Mouse (Mus musculus) MEL (cell line): Measurements from ENCODE around the gene Alg1. TPM values are rescaled to one million over a fixed set of nuclear protein-coding genes. Genes with fewer than 3 reads are reported as not detected.

Experiments
- DNase-seq: peaks from one replicate; pipeline ENCODE4 v3.0.0; 2011; ENCODE audit warnings: low read depth, low spot score
- H3K27ac ChIP-seq: 2 replicates; pipeline ENCODE4 v1.5.1; 2012; ENCODE audit warnings: low read depth, mild to moderate bottlenecking, control low read depth, low read length, moderate library complexity; ENCODE audit not compliant: control insufficient read depth
- H3K27me3 ChIP-seq, 2 experiments: fragments of 150-350 bp in 1 of 2; sonication (generic) in 1 of 2; 2 replicates each; pipeline ENCODE4 v1.6.1; 2012; ENCODE audit warnings: low read length in 2 of 2, mild to moderate bottlenecking in 2 of 2, improper control_type of control experiment in 1 of 2, moderate library complexity in 1 of 2; ENCODE audit not compliant: insufficient read depth in 2 of 2, control insufficient read depth in 1 of 2
- H3K36me3 ChIP-seq, 2 experiments: 2 replicates each; pipeline ENCODE4 v1.6.1; 2012 to 2014; ENCODE audit warnings: low read length in 2 of 2, improper control_type of control experiment in 1 of 2, inconsistent platforms in 1 of 2, mild to moderate bottlenecking in 1 of 2; ENCODE audit not compliant: insufficient read depth in 2 of 2, control insufficient read depth in 1 of 2
- H3K4me1 ChIP-seq, 2 experiments: fragments of 150-350 bp in 1 of 2; sonication (generic) in 1 of 2; 2 replicates each; pipeline ENCODE4 v1.6.1; 2012; ENCODE audit warnings: low read length in 2 of 2, improper control_type of control experiment in 1 of 2, mild to moderate bottlenecking in 1 of 2; ENCODE audit not compliant: insufficient read depth in 2 of 2, control insufficient read depth in 1 of 2
- H3K4me3 ChIP-seq, 2 experiments: fragments of 150-350 bp in 1 of 2; sonication (generic) in 1 of 2; 2 replicates each; pipeline ENCODE4 v1.5.1; 2012; ENCODE audit warnings: low read depth in 2 of 2, low read length in 2 of 2, mild to moderate bottlenecking in 2 of 2, moderate library complexity in 2 of 2, control low read depth in 1 of 2, improper control_type of control experiment in 1 of 2; ENCODE audit not compliant: control insufficient read depth in 1 of 2, insufficient read depth in 1 of 2
- H3K79me2 ChIP-seq: 2 replicates; pipeline ENCODE4 v1.6.1; 2012; ENCODE audit warnings: mild to moderate bottlenecking, low read length, moderate library complexity; ENCODE audit not compliant: control insufficient read depth, poor library complexity, insufficient read depth
- H3K9ac ChIP-seq: 2 replicates; pipeline ENCODE4 v1.6.1; 2012; ENCODE audit warnings: low read depth, mild to moderate bottlenecking, control low read depth, low read length, moderate library complexity; ENCODE audit not compliant: control insufficient read depth, poor library complexity, severe bottlenecking
- H3K9me3 ChIP-seq: fragments of 150-350 bp; sonication (generic); replicated peaks from 2 replicates; pipeline ENCODE4 v1.6.1; 2012; ENCODE audit warnings: mild to moderate bottlenecking, low read length, improper control_type of control experiment, moderate library complexity; ENCODE audit not compliant: insufficient read depth
- BHLHE40 ChIP-seq: IDR thresholded peaks from 2 replicates; pipeline ENCODE4 v1.6.1; 2012; ENCODE audit warnings: low read depth, mild to moderate bottlenecking, inconsistent platforms, low read length, improper control_type of control experiment, borderline replicate concordance
- CTCF ChIP-seq, 3 experiments: IDR thresholded peaks in 2 of 3; conservative IDR thresholded peaks in 1 of 3; 2 replicates each; pipeline ENCODE4 v1.5.1; 2011 to 2012; ENCODE audit warnings: low read length in 3 of 3, low read depth in 2 of 3, mild to moderate bottlenecking in 2 of 3, improper control_type of control experiment in 1 of 3, inconsistent platforms in 1 of 3, mixed read lengths in 1 of 3, moderate library complexity in 1 of 3; ENCODE audit not compliant: control insufficient read depth in 1 of 3, insufficient read depth in 1 of 3, poor library complexity in 1 of 3, severe bottlenecking in 1 of 3
- EP300 ChIP-seq, 2 experiments: IDR thresholded peaks; 2 replicates each; pipeline ENCODE4 v1.6.1; 2011; ENCODE audit warnings: improper control_type of control experiment in 2 of 2, low read length in 2 of 2, low read depth in 1 of 2, mild to moderate bottlenecking in 1 of 2
- ETS1 ChIP-seq: IDR thresholded peaks from 2 replicates; pipeline ENCODE4 v1.6.1; 2012; ENCODE audit warnings: low read depth, mild to moderate bottlenecking, inconsistent platforms, low read length, improper control_type of control experiment, moderate library complexity
- GABPA ChIP-seq: IDR thresholded peaks from 2 replicates; pipeline ENCODE4 v1.6.1; 2012; ENCODE audit warnings: low read depth, mild to moderate bottlenecking, inconsistent platforms, low read length, improper control_type of control experiment, moderate library complexity
- GATA1 ChIP-seq: IDR thresholded peaks from 2 replicates; pipeline ENCODE4 v1.6.1; 2011; ENCODE audit warnings: low read depth, low read length, improper control_type of control experiment
- HCFC1 ChIP-seq: IDR thresholded peaks from 2 replicates; pipeline ENCODE4 v1.6.1; 2012; ENCODE audit warnings: low read depth, mild to moderate bottlenecking, inconsistent platforms, low read length, improper control_type of control experiment, moderate library complexity
- KAT2A ChIP-seq: conservative IDR thresholded peaks from 2 replicates; pipeline ENCODE4 v1.6.1; 2012; ENCODE audit warnings: low read depth, low read length, improper control_type of control experiment, inconsistent platforms
- MAX ChIP-seq: IDR thresholded peaks from 2 replicates; pipeline ENCODE4 v1.6.1; 2011; ENCODE audit warnings: low read length, improper control_type of control experiment
- MYB ChIP-seq: IDR thresholded peaks from 2 replicates; pipeline ENCODE4 v1.6.1; 2011; ENCODE audit warnings: mild to moderate bottlenecking, low read depth, low read length, improper control_type of control experiment
- NELFE ChIP-seq: IDR thresholded peaks from 2 replicates; pipeline ENCODE4 v1.6.1; 2011; ENCODE audit warnings: low read depth, low read length, improper control_type of control experiment
- NRF1 ChIP-seq: IDR thresholded peaks from 2 replicates; pipeline ENCODE4 v1.6.1; 2014; ENCODE audit warnings: low read depth, mild to moderate bottlenecking, inconsistent platforms, low read length, improper control_type of control experiment, moderate library complexity; ENCODE audit not compliant: poor library complexity, insufficient read depth, severe bottlenecking
- POLR2A ChIP-seq, 2 experiments: IDR thresholded peaks; 2 replicates each; pipeline ENCODE4 v1.6.1; 2011 to 2012; ENCODE audit warnings: low read length in 2 of 2, mild to moderate bottlenecking in 2 of 2, control low read depth in 1 of 2, improper control_type of control experiment in 1 of 2, low read depth in 1 of 2, moderate library complexity in 1 of 2; ENCODE audit not compliant: control insufficient read depth in 1 of 2, insufficient read depth in 1 of 2, poor library complexity in 1 of 2
- POLR2AphosphoS2 ChIP-seq: IDR thresholded peaks from 2 replicates; pipeline ENCODE4 v1.6.1; 2011; ENCODE audit warnings: low read length, improper control_type of control experiment
- POLR2AphosphoS5 ChIP-seq: IDR thresholded peaks from 2 replicates; pipeline ENCODE4 v1.6.1; 2012; ENCODE audit warnings: low read depth, borderline replicate concordance, mild to moderate bottlenecking, inconsistent platforms, low read length, moderate library complexity, mixed read lengths
- SIN3A ChIP-seq: IDR thresholded peaks from 2 replicates; pipeline ENCODE4 v1.6.1; 2012; ENCODE audit warnings: low read length, improper control_type of control experiment, inconsistent platforms
- SMC3 ChIP-seq: IDR thresholded peaks from 2 replicates; pipeline ENCODE4 v1.6.1; 2011; ENCODE audit warnings: low read depth, low read length, improper control_type of control experiment
- TAL1 ChIP-seq: IDR thresholded peaks from 2 replicates; pipeline ENCODE4 v1.6.1; 2012; ENCODE audit warnings: mild to moderate bottlenecking, inconsistent platforms, low read length, moderate library complexity, mixed read lengths
- TBP ChIP-seq: IDR thresholded peaks from 2 replicates; pipeline ENCODE4 v1.8.0; 2011; ENCODE audit warnings: low read depth, low read length, improper control_type of control experiment
- TCF12 ChIP-seq: IDR thresholded peaks from 2 replicates; pipeline ENCODE4 v1.6.1; 2014; ENCODE audit warnings: low read depth, mild to moderate bottlenecking, inconsistent platforms, low read length, improper control_type of control experiment, moderate library complexity
- USF2 ChIP-seq, 2 experiments: IDR thresholded peaks; 2 replicates each; pipeline ENCODE4 v1.6.1; 2011 to 2012; ENCODE audit warnings: improper control_type of control experiment in 2 of 2, low read length in 2 of 2, borderline replicate concordance in 1 of 2, inconsistent platforms in 1 of 2, low read depth in 1 of 2, mild to moderate bottlenecking in 1 of 2; ENCODE audit not compliant: insufficient read depth in 1 of 2
- ZC3H11A ChIP-seq: IDR thresholded peaks from 2 replicates; pipeline ENCODE4 v1.6.1; 2012; ENCODE audit warnings: low read depth, mild to moderate bottlenecking, inconsistent platforms, low read length, improper control_type of control experiment
- ZNF384 ChIP-seq: IDR thresholded peaks from 2 replicates; pipeline ENCODE4 v1.6.1; 2012; ENCODE audit warnings: low read depth, mild to moderate bottlenecking, inconsistent platforms, low read length, improper control_type of control experiment
- polyA plus RNA-seq, 2 experiments: library from polyadenylated mRNA; stranded (reverse) in 1 of 2; unstranded in 1 of 2; fragments of >175 nt in 1 of 2; fragments of >200 nt in 1 of 2; gene quantifications; 2 replicates each; pipeline versions ENCODE4 v1.2.1 to v1.2.4; 2012; ENCODE audit warnings: low replicate concordance in 2 of 2, low read depth in 1 of 2; ENCODE audit not compliant: insufficient read length in 2 of 2, insufficient read depth in 1 of 2, missing spikeins in 1 of 2
- total RNA-seq: library from RNA; depleted of rRNA; stranded (reverse); fragments of 300-350 nt; gene quantifications from 2 replicates; pipeline ENCODE4 v1.2.3, GENCODE M21; 2012

Alg1 gene
- total and polyA plus RNA-seq, 3 experiments = 42.9 to 46.4 TPM; not detected in 1

DNA sequence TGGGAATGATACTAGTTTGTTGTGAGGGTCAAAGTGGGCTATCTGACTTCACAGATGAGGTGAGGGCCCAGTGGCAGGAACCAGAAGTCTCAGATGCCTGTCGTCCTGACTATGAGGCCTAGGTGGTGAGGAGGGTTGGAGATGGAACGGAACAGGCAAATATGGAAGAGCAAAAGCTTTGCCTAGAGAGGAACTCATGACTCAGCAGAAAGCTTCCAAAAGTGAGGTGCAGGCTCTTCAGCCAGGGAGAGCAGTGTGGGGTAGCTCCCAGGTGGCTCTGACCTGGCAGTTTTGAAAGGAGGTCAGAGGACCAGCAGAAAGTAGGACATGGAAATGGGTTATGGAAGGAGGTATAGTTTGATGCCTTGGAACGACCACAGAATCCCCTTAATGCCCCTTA, 17.5 kb downstream of the Alg1 start:
- TF ChIP-seq EP300 (IDR thresholded peaks at IDR 0.05; ENCODE audit: low read depth in 1 of 2, low read length in 2 of 2) (no peak), POLR2A (IDR thresholded peaks at IDR 0.05; ENCODE audit: control insufficient read depth in 1 of 2, insufficient read depth in 1 of 2, low read depth in 1 of 2, low read length in 2 of 2, poor library complexity in 1 of 2) (no peak), KAT2A (no peak), TBP (no peak), ZNF384 (no peak), SIN3A (no peak), TCF12 (no peak), GATA1 (no peak), MYB (no peak), USF2 (IDR thresholded peaks at IDR 0.05; ENCODE audit: borderline replicate concordance in 1 of 2, insufficient read depth in 1 of 2, low read depth in 1 of 2, low read length in 2 of 2) (no peak), GABPA (no peak), MAX (no peak), SMC3 (no peak), BHLHE40 (no peak), CTCF (IDR thresholded peaks at IDR 0.05 in 2 of 3, conservative IDR thresholded peaks at IDR 0.05 in 1 of 3; ENCODE audit: control insufficient read depth in 1 of 3, insufficient read depth in 1 of 3, low read depth in 2 of 3, low read length in 3 of 3, poor library complexity in 1 of 3, severe bottlenecking in 1 of 3) (no peak), TAL1 (no peak), HCFC1 (no peak), ETS1 (no peak), ZC3H11A (no peak), NRF1 (no peak)
- no peak for DNase-seq
- Histone ChIP-seq H3K27ac (no peak overlapping the region), H3K9me3 (no peaks in the 10 kb centered on the region), H3K9ac (no peak overlapping the region), H3K27me3 (no peaks in the 10 kb centered on the region), H3K79me2 (peaks cover 9% of the 10 kb centered on the region), H3K4me3 (no peak overlapping the region), H3K36me3 (peaks cover 0 to 2% of the 10 kb centered on the region in 2 experiments; a peak in 1 of 4 replicates), H3K4me1 (peaks cover 0 to 5% of the 10 kb centered on the region in 2 experiments; a peak in 1 of 4 replicates)

DNA sequence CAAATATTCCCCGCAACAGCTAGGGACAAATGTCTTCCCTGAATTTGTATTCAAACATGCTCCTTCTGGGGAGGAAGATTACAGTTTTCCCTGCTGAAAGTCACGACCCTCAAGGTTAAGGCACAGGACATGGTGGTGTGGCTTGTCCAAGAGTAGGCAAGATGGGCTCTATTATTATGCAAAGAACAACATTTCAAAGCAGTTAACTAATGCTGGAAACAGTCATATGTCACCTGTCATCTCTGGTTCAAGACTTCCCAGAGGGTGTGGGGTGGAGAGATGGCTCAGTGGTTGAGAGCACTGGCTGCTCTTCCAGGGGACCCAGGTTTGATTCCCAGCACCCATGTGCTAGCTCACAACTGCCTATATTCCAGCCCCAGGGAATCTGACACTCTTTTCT, 18.8 kb downstream of the Alg1 start:
- Histone ChIP-seq H3K27ac (no peak overlapping the region), H3K4me1 (peaks cover 0 to 8% of the 10 kb centered on the region in 2 experiments; a peak in 1 of 4 replicates), H3K36me3 (peaks cover 0 to 2% of the 10 kb centered on the region in 2 experiments; a peak in 1 of 4 replicates), H3K9ac (no peak overlapping the region), H3K9me3 (no peaks in the 10 kb centered on the region), H3K4me3 (no peak overlapping the region), H3K79me2 (peaks cover 9% of the 10 kb centered on the region), H3K27me3 (no peaks in the 10 kb centered on the region)
- TF ChIP-seq MYB (no peak), NELFE (no peak), POLR2AphosphoS2 (no peak), TAL1 (no peak), POLR2AphosphoS5 (no peak)
- no peak for DNase-seq
